Mouse (Mus musculus): Measurements from ENCODE around the gene Dedd. TPM values are rescaled to one million over a fixed set of nuclear protein-coding genes. Genes with fewer than 3 reads are reported as not detected.

Gene Dedd
- polyA plus RNA-seq, 1 experiment from 2014 or later, result 32.8 TPM

DNA sequence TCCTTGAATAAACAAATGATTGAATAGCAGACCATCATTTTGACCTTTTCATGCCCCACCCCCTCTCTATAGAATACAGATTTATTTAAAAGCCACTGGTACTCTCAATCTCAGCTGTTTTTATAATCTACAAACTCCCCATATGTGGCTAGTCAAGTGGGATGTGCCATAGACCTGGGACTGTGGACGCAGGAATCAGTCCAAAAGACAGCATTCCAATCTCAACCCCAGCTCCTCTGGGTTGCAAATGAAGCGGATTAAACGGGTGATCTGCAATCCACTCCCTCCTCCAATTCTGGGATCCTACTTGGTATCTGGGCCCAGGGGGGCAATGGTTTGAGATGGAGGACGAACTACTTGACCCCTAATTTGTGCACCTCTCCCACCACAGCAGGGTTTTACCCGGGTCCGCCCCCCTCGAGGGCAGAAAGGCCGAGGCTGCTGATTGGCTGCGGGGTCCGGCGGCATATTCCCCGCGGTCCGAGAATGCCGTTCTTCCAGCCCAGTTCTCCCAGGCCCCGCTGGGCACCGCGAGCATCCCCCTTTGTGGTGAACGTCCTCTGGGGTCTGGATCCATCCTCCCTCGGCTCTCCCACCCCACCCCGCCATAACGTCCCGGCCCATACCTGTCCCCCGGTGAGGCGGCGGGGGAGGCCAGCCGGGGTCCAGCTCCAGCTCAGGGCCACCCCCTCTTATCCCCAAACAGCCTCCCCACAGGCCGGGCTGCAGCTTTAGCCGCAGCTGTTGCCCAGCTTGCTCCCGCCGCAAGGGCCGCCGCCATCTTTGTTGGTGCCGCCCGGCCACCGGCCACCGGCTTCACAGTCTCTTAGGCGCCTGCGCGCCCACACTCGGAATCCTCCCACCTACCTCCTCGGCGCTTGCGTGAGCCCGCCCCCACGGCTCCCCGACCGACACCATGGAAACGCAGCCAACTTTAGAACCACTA lies 41.5 kb upstream of the Dedd start, which contains the start of gene Usp21:
Gene Usp21 (minus strand): TSS at position 856 of the 946 bp plus-strand sequence.
- H3K9me3 ChIP-seq (ENCODE audit: control insufficient read depth, low read length), result no peaks in the 10 kb centered on the region
- peak within 1 kb of the TSS; percentile 97 for H3K4me3 ChIP-seq (ENCODE audit: low read depth, low read length)
- TF ChIP-seq EP300 (optimal IDR thresholded peaks at IDR 0.05) (no peak), CTCF (IDR thresholded peaks at IDR 0.05; ENCODE audit: low read depth) (peak; percentile 0; the same call in 1 of the 2 replicates)
- peaks cover 14% of the 10 kb centered on the region for H3K36me3 ChIP-seq (ENCODE audit: control insufficient read depth, insufficient read depth, low read length)
- peak within 1 kb of the TSS; percentile 95 for H3K9ac ChIP-seq (ENCODE audit: low read length)
- ATAC-seq (ENCODE audit: low FRiP score, low TSS enrichment), result peak; percentile 91
- peaks cover 5% of the 10 kb centered on the region; the same call in 1 of the 2 replicates for H3K4me1 ChIP-seq (replicated peaks; ENCODE audit: control insufficient read depth, insufficient read depth)
- DNase-seq (ENCODE audit: low spot score), result peak; percentile 92
- no peaks in the 10 kb centered on the region for H3K27me3 ChIP-seq (ENCODE audit: control insufficient read depth, insufficient read depth, low read length)
- peak within 1 kb of the TSS; percentile 81 for H3K4me2 ChIP-seq (replicated peaks; ENCODE audit: low read depth)
- H3K27ac ChIP-seq (replicated peaks), result peak within 1 kb of the TSS; percentile 89
- under 1% methylated on average over 49 of the region's 49 CpGs for WGBS

DNA sequence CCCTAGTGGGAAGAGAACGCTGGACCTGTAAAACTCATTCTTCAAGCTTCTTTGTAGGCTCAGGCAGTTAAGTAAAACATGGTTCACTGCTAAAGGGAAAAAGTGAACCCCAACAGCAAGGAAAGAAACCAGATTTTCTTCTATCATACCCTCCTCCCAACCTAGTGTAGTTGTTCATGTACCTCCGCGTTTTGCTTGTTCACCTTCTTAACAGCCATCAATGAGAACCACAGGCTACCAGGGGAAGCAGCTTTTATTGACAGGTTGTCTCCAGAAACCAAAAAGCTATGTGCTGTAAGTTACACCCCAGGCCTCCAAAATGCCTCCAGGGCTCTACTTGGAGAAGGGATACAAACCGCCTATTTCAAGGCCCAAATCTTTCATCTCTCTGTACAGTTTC lies 40.6 kb upstream of the Dedd start:
- H3K27me3 ChIP-seq (ENCODE audit: control insufficient read depth, insufficient read depth, low read length), result no peaks in the 10 kb centered on the region
- H3K9me3 ChIP-seq (ENCODE audit: control insufficient read depth, low read length), result no peaks in the 10 kb centered on the region
- ATAC-seq (ENCODE audit: low FRiP score, low TSS enrichment) (no peak), DNase-seq (ENCODE audit: low spot score) (no peak)
- H3K27ac ChIP-seq (replicated peaks), result peak overlapping the region; percentile 49; the same call in 1 of the 2 replicates
- TF ChIP-seq CTCF (IDR thresholded peaks at IDR 0.05; ENCODE audit: low read depth) (no peak), EP300 (optimal IDR thresholded peaks at IDR 0.05) (no peak)
- no peak overlapping the region for H3K4me3 ChIP-seq (ENCODE audit: low read depth, low read length)
- 61% methylated on average over 4 of the region's 4 CpGs for WGBS
- H3K4me1 ChIP-seq (replicated peaks; ENCODE audit: control insufficient read depth, insufficient read depth), result peaks cover 5% of the 10 kb centered on the region; the same call in 1 of the 2 replicates
- peaks cover 11% of the 10 kb centered on the region for H3K36me3 ChIP-seq (ENCODE audit: control insufficient read depth, insufficient read depth, low read length)
- H3K4me2 ChIP-seq (replicated peaks; ENCODE audit: low read depth), result peak overlapping the region; percentile 81; the same call in 1 of the 2 replicates
- H3K9ac ChIP-seq (ENCODE audit: low read length), result no peak overlapping the region

DNA sequence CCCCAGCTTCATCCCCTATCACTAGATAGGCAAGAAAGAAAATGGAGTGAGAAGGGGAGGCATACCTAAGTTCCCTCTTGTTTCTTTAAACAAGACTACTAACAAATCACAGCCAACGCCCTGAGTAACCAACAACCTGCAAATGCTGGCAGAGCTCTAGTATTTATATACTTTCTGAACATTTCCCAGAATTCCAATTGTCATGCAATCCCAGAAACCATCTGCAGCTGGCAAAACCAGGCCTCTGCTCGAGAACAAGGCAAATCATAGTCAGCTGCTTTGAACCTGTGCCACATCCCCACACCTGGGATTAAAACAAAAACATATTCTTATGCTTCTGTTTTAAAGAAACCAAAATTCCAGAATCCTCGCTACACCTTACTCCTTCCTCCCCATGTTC lies 35.6 kb upstream of the Dedd start:
- DNase-seq (ENCODE audit: low spot score), result peak; percentile 49
- peak overlapping the region; percentile 80; the same call in 1 of the 2 replicates for H3K4me3 ChIP-seq (ENCODE audit: low read depth, low read length)
- ATAC-seq (ENCODE audit: low FRiP score, low TSS enrichment), result peak; percentile 11; the same call in 1 of the 2 replicates

DNA sequence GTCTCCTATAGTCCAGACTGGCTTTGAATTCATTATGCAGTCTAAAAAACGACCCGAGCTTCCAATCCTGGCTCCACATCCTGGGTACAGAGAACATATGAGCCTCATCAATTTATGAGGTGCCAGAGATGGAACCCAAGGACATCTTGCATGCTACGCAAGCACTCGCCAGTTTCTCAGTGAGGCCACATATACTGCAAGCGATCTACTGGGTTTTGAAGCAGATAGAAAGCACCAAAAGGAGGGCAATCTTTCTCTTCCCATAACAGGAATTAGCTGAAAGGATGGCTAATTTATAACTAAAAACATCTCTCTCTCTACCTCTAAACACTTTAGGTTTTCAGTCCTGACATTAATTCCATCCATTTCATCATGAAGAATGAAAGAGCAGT lies 35.0 kb upstream of the Dedd start:
- WGBS, result 29% methylated on average over 5 of the region's 5 CpGs
- Histone ChIP-seq H3K9ac (ENCODE audit: low read length) (peak overlapping the region; percentile 89), H3K27ac (replicated peaks) (peak overlapping the region; percentile 96), H3K9me3 (ENCODE audit: control insufficient read depth, low read length) (no peaks in the 10 kb centered on the region), H3K4me2 (replicated peaks; ENCODE audit: low read depth) (peak overlapping the region; percentile 74), H3K4me1 (replicated peaks; ENCODE audit: control insufficient read depth, insufficient read depth) (peaks cover 2% of the 10 kb centered on the region; the same call in 1 of the 2 replicates), H3K27me3 (ENCODE audit: control insufficient read depth, insufficient read depth, low read length) (no peaks in the 10 kb centered on the region), H3K4me3 (ENCODE audit: low read depth, low read length) (peak overlapping the region; percentile 80), H3K36me3 (ENCODE audit: control insufficient read depth, insufficient read depth, low read length) (peaks cover 6% of the 10 kb centered on the region)
- ATAC-seq (ENCODE audit: low FRiP score, low TSS enrichment), result no peak
- TF ChIP-seq EP300 (optimal IDR thresholded peaks at IDR 0.05) (no peak), CTCF (IDR thresholded peaks at IDR 0.05; ENCODE audit: low read depth) (no peak)
- no peak for DNase-seq (ENCODE audit: low spot score)

More for the DNA sequence above, 35.6 kb upstream of the Dedd start:
- H3K36me3 ChIP-seq (ENCODE audit: control insufficient read depth, insufficient read depth, low read length), result peaks cover 7% of the 10 kb centered on the region
- H3K27ac ChIP-seq (replicated peaks), result peak overlapping the region; percentile 96; the same call in 1 of the 2 replicates
- H3K9me3 ChIP-seq (ENCODE audit: control insufficient read depth, low read length), result no peaks in the 10 kb centered on the region
- no peak for TF ChIP-seq CTCF (IDR thresholded peaks at IDR 0.05; ENCODE audit: low read depth)
- no peak for TF ChIP-seq EP300 (optimal IDR thresholded peaks at IDR 0.05)
- WGBS, result 57% methylated on average over 3 of the region's 3 CpGs
- H3K9ac ChIP-seq (ENCODE audit: low read length), result no peak overlapping the region
- H3K27me3 ChIP-seq (ENCODE audit: control insufficient read depth, insufficient read depth, low read length), result no peaks in the 10 kb centered on the region
- peak overlapping the region; percentile 74 for H3K4me2 ChIP-seq (replicated peaks; ENCODE audit: low read depth)
- H3K4me1 ChIP-seq (replicated peaks; ENCODE audit: control insufficient read depth, insufficient read depth), result peaks cover 2% of the 10 kb centered on the region; the same call in 1 of the 2 replicates

DNA sequence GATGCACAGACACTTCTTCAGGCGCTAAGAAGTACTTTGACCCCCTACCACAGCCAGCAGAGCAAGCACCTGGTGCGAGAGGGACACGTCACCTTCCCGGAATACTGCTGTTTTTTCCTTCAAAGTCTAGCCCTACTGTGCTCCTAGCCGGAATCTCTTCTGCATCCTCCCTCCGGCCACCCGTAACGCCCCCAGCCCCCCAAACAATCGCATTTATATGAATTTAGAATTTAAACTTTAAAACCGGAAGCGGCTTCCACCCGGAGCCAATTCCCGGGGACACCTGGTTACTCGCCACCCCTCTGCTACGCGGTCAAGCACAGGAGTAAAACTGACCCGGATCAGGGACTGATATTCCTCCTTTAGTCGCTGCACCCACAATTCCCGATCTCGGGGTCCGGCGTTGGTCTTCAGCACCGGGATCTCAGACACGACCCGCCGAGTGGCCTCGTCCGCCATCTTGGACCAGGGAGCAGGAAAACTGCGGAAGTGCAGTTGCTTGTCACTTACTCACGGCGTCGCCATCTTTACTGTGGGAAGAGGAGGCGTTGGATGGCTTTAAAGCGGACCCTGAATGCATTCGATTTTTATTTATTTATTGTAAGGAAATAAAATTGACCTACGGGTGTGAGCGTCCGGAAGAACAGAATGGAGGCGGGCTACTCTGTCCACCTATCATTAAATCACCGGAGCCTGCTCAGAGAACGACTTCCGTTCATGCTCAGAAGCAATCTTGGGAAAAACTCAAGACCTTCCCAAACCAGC lies 34.5 kb upstream of the Dedd start, which contains the start of gene Ufc1:
Gene Ufc1 (minus strand): TSS at position 727 of the 765 bp plus-strand sequence.
- H3K4me3 ChIP-seq (ENCODE audit: low read depth, low read length), result peak within 1 kb of the TSS; percentile 80
- peaks cover 2% of the 10 kb centered on the region; the same call in 1 of the 2 replicates for H3K4me1 ChIP-seq (replicated peaks; ENCODE audit: control insufficient read depth, insufficient read depth)
- under 1% methylated on average over 42 of the region's 42 CpGs for WGBS
- H3K9ac ChIP-seq (ENCODE audit: low read length), result peak within 1 kb of the TSS; percentile 89
- H3K9me3 ChIP-seq (ENCODE audit: control insufficient read depth, low read length), result no peaks in the 10 kb centered on the region
- no peaks in the 10 kb centered on the region for H3K27me3 ChIP-seq (ENCODE audit: control insufficient read depth, insufficient read depth, low read length)
- TF ChIP-seq EP300 (optimal IDR thresholded peaks at IDR 0.05), result peak; percentile 70
- peak; percentile 45 for TF ChIP-seq CTCF (IDR thresholded peaks at IDR 0.05; ENCODE audit: low read depth)
- peaks cover under 1% of the 10 kb centered on the region; the same call in 1 of the 2 replicates for H3K36me3 ChIP-seq (ENCODE audit: control insufficient read depth, insufficient read depth, low read length)
- ATAC-seq (ENCODE audit: low FRiP score, low TSS enrichment) (peak; percentile 82), DNase-seq (ENCODE audit: low spot score) (peak; percentile 83)
- peak within 1 kb of the TSS; percentile 96 for H3K27ac ChIP-seq (replicated peaks)
- peak within 1 kb of the TSS; percentile 74 for H3K4me2 ChIP-seq (replicated peaks; ENCODE audit: low read depth)
